Mouse (Mus musculus) frontal cortex, postnatal 25 days (tissue): ENCODE data around the gene Mtch2.
"Not testable (repeated sequence)": the region's sequence is repeated elsewhere in the genome, so short reads cannot be mapped to it uniquely, and the experiment has no call there.

Experiments used
- DNase-seq, 2 experiments: peaks; one replicate each; pipeline ENCODE4 v3.0.0; 2022; ENCODE audit warnings: low spot score in 2 of 2

Gene Mtch2

GRCm38 (mm10) chr2:90864184-90864583 is 17.2 kb downstream of the Mtch2 start:
- DNase-seq = no peak

GRCm38 (mm10) chr2:90866524-90866923 is 19.6 kb downstream of the Mtch2 start:
- DNase-seq = peak; percentile 74 to 84

- DNase-seq = no peak
These were observed 23.2 kb downstream of the Mtch2 start for GRCm38 (mm10) chr2:90870136-90870601.

- no peak for DNase-seq
These were observed 24.4 kb downstream of the Mtch2 start for GRCm38 (mm10) chr2:90871180-90871961.

GRCm38 (mm10) chr2:90874025-90874424 is 27.1 kb downstream of the Mtch2 start:
- no peak for DNase-seq

GRCm38 (mm10) chr2:90875239-90875638 is 28.3 kb downstream of the Mtch2 start:
- no peak for DNase-seq

- no peak for DNase-seq
These were observed 30.8 kb downstream of the Mtch2 start for GRCm38 (mm10) chr2:90877584-90878259.

- DNase-seq = no peak
These were observed 32.5 kb downstream of the Mtch2 start for GRCm38 (mm10) chr2:90879419-90879818.

- no peak for DNase-seq
These were observed 33.3 kb downstream of the Mtch2 start for GRCm38 (mm10) chr2:90880144-90880785.

GRCm38 (mm10) chr2:90881824-90882223 is 34.9 kb downstream of the Mtch2 start:
- no peak for DNase-seq

- no peak for DNase-seq
These were observed 38.5 kb downstream of the Mtch2 start, which contains the start of gene C1qtnf4 for GRCm38 (mm10) chr2:90885218-90886041. Gene C1qtnf4 (plus strand): TSS chr2:90885860.

- DNase-seq = no peak
These were observed 39.5 kb downstream of the Mtch2 start for GRCm38 (mm10) chr2:90886436-90886835.

GRCm38 (mm10) chr2:90887627-90888026 is 40.7 kb downstream of the Mtch2 start:
- DNase-seq = no peak

- DNase-seq = no peak
These were observed 42.9 kb downstream of the Mtch2 start for GRCm38 (mm10) chr2:90889550-90890548.

- no peak for DNase-seq
These were observed 46.8 kb downstream of the Mtch2 start for GRCm38 (mm10) chr2:90893673-90894298.

GRCm38 (mm10) chr2:90894299-90894677 is 47.3 kb downstream of the Mtch2 start:
- not testable (repeated sequence) for DNase-seq

GRCm38 (mm10) chr2:90903398-90903797 is 56.4 kb downstream of the Mtch2 start:
- DNase-seq = no peak

GRCm38 (mm10) chr2:90904076-90904855 is 57.3 kb downstream of the Mtch2 start, which contains the start of the genes Kbtbd4 and Ndufs3:
Gene Kbtbd4 (plus strand): TSS chr2:90904740.
Gene Ndufs3 (minus strand): TSS chr2:90904827.
- peak; percentile 75 to 84 for DNase-seq

GRCm38 (mm10) chr2:90904856-90905224 is 57.9 kb downstream of the Mtch2 start:
- DNase-seq = no peak
